Mouse (Mus musculus) E14TG2a.4 (cell line): Measurements from ENCODE around the gene Mchr1.

ENCODE experiments used
- CTCF ChIP-seq: conservative IDR thresholded peaks from 2 replicates; pipeline ENCODE4 v1.5.1; 2014; ENCODE audit warnings: low read length
- POU5F1 ChIP-seq: IDR thresholded peaks from 2 replicates; pipeline ENCODE4 v1.6.1; 2014; ENCODE audit warnings: low read length, borderline replicate concordance

DNA sequence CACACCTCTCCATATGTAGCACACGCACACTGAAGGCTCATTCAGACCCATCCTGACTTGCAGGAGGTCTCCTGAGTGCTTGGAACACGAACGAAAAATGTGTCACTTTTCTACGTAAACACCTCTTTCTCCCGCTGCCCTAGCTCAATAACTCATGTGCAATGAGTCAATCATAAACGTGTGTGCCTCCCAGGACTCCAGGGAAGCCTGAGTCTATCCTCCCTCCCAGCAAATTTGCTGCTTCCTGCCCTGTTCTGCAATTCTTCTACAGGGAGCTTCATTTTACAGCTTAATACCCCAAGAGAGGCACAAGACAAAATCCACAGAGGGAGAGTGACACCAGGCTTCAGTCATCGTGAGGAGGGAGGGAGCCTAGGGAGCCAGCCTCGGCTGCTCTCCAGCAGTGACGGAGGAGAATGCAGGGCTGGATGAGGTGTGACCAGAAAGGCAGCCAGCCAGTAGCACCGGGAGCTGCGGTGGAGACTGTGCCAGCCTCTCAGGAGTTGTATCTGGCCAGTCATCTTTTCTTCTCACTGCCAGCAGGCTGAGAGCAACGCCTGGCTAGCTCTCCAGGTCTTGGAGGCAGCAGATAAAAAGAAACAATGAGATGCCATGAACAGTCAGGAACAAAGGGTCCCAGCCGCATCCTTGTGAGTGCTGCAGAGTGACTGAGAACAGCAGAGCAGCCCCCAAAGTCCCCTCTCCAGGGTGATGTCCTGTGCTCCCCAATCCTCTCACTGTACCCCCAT lies 37.2 kb downstream of the Mchr1 start:
- TF ChIP-seq CTCF (no peak), POU5F1 (no peak)
